Mouse (Mus musculus): ENCODE results near the gene Wdr27.

- TF ChIP-seq POLR2A (IDR thresholded peaks at IDR 0.05; ENCODE audit: low read depth, low read length): no peak
- TF ChIP-seq CTCF (IDR thresholded peaks at IDR 0.05; ENCODE audit: extremely low read depth, insufficient read length, insufficient replicate concordance, low read depth, low read length): no peak
Measured at GRCm38 (mm10) chr17:14874656-14875204, 68.2 kb downstream of the Wdr27 start.

Measured in small intestine, adult 2 months (tissue).